Mouse (Mus musculus) midbrain, postnatal 0 days (tissue): ENCODE measurements around the gene Map4k2. TPM values are rescaled to one million over a fixed set of nuclear protein-coding genes. Genes with fewer than 3 reads are reported as not detected.

Source experiments
- ATAC-seq: fragments of 200-750 bp; cut with Nextera tagmentation; 2 replicates; pipeline ENCODE4 v1.8.0; 2017; ENCODE audit warnings: moderate number of reproducible peaks, mild to moderate bottlenecking, moderate TSS enrichment, moderate library complexity; ENCODE audit not compliant: low FRiP score
- DNase-seq: peaks from one replicate; pipeline ENCODE4 v3.0.0-alpha.2; 2015; ENCODE audit warnings: low spot score
- H3K27ac ChIP-seq: fragments of 300-500 bp; sonication (generic); 2 replicates; pipeline ENCODE4 v1.5.1; 2014; ENCODE audit warnings: low read depth, mild to moderate bottlenecking, low read length, mixed read lengths
- H3K27me3 ChIP-seq: fragments of 300-500 bp; sonication (generic); 2 replicates; pipeline ENCODE4 v1.6.1; 2014; ENCODE audit warnings: low read length, control low read depth, mixed read lengths; ENCODE audit not compliant: insufficient read depth
- H3K36me3 ChIP-seq: fragments of 300-500 bp; sonication (generic); 2 replicates; pipeline ENCODE4 v1.6.1; 2014; ENCODE audit warnings: low read length, control low read depth, mixed read lengths; ENCODE audit not compliant: insufficient read depth
- H3K4me1 ChIP-seq: fragments of 300-500 bp; sonication (generic); 2 replicates; pipeline ENCODE4 v1.6.1; 2014; ENCODE audit warnings: mild to moderate bottlenecking, control low read depth, antibody characterized with exemption, low read length, mixed read lengths; ENCODE audit not compliant: insufficient read depth
- H3K4me2 ChIP-seq: fragments of 300-500 bp; sonication (generic); 2 replicates; pipeline ENCODE4 v1.6.1; 2014; ENCODE audit warnings: low read depth, mild to moderate bottlenecking, low read length, mixed read lengths; ENCODE audit not compliant: poor library complexity, severe bottlenecking
- H3K4me3 ChIP-seq: fragments of 300-500 bp; sonication (generic); 2 replicates; pipeline ENCODE4 v1.5.1; 2014; ENCODE audit warnings: low read depth, mild to moderate bottlenecking, low read length, moderate library complexity
- H3K9ac ChIP-seq: fragments of 300-500 bp; sonication (generic); replicated peaks from 2 replicates; pipeline ENCODE4 v1.6.1; 2014; ENCODE audit warnings: mild to moderate bottlenecking, low read length, moderate library complexity, mixed read lengths; ENCODE audit not compliant: poor library complexity, severe bottlenecking
- H3K9me3 ChIP-seq: fragments of 300-500 bp; sonication (generic); 2 replicates; pipeline ENCODE4 v1.6.1; 2016; ENCODE audit warnings: low read length, control low read depth
- CTCF ChIP-seq: IDR thresholded peaks from 2 replicates; pipeline ENCODE4 v1.5.1; 2016; ENCODE audit warnings: antibody characterized with exemption, mild to moderate bottlenecking
- WGBS: fragments of 180-500 bp; shearing (Covaris S2); extraction: QIAGEN DNeasy Blood & Tissue Kit; methylation state at CpG from one replicate; pipeline ENCODE4 v1.1.7; 2014; 5-methylcytosine and 5-hydroxymethylcytosine counted together
- polyA plus RNA-seq: library from polyadenylated mRNA; unstranded; fragments of >200 nt; fragmentation: Nextera tagmentation; extraction: Ambion mirVana; gene quantifications from 2 replicates; pipeline ENCODE4 v1.2.1, GENCODE M21; 2015
- total RNA-seq: library from RNA; depleted of rRNA; stranded (reverse); fragments of >200 nt; gene quantifications from 2 replicates; pipeline ENCODE4 v1.2.3, GENCODE M21; 2014

Map4k2 gene
- total and polyA plus RNA-seq, 2 experiments from 2014 or later: 18.1 to 86.8 TPM

DNA sequence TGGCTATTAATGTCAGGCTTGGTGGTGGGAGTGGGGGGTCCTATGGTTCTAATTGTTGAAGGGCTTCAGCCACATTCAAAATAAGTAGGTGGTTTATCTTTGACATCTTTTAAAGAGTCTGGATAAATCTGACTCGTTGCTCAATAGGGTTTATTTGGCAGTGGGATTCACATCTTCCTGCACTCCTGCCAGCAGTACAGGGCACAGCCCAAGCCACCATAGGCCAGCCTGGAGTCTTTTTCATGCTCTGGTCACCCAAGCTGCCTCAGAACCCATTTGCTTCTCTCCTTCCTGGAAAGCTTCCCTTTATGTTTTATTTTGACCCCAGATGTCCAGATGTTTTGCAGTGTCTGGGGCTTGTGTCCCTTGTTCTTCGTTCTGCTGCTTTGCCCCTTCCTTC is 35.7 kb downstream of the Map4k2 start:
- WGBS: 74% methylated on average over 2 of the region's 2 CpGs
- TF ChIP-seq CTCF: no peak
- ATAC-seq (no peak), DNase-seq (no peak)
- Histone ChIP-seq H3K36me3 (peaks cover 63% of the 10 kb centered on the region), H3K9me3 (no peaks in the 10 kb centered on the region), H3K27ac (no peak overlapping the region), H3K27me3 (no peaks in the 10 kb centered on the region), H3K4me1 (no peaks in the 10 kb centered on the region), H3K4me2 (no peak overlapping the region), H3K4me3 (no peak overlapping the region), H3K9ac (no peak overlapping the region)

DNA sequence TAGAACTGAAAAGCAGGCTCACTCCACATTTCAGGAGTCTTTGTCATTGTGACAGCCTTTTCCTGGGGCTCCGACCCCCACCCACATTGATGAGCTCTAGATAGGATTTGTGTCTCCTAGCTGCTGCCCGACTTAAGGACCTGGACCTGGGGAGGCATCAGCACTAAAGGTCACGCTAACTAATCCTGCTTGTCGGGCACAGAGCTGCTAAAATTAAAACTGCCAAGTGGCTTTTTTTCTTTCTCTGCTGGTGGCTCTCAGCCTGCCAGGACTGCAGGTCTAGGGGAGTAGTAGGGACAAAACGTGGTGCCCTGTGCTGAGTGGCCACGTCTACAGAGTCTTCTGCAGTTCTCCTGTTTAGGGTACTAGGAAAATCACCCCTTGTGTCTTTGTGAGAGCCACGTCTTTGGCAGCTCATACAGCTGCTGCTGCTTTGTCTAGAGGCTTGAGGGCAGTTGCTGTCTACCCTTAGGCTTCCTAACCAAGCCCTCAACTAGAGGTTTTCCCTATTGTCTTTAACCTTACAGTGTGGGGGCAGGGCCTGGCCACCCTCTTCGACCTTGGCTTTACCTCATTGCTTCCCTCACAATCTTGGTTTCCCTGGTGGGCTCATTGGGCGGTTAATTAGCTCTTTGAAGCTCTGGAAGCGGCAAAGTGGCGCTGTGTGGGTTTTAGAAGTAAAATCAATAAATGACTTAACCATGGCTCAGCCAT is 36.5 kb downstream of the Map4k2 start:
- no peak overlapping the region for H3K4me3 ChIP-seq
- WGBS: 57% methylated on average over 11 of the region's 11 CpGs
- DNase-seq: no peak
- no peak for TF ChIP-seq CTCF
- no peak overlapping the region for H3K27ac ChIP-seq
- H3K27me3 ChIP-seq: no peaks in the 10 kb centered on the region
- no peak overlapping the region for H3K4me2 ChIP-seq
- peaks cover 55% of the 10 kb centered on the region for H3K36me3 ChIP-seq
- no peaks in the 10 kb centered on the region for H3K9me3 ChIP-seq
- ATAC-seq: no peak
- H3K9ac ChIP-seq: no peak overlapping the region
- no peaks in the 10 kb centered on the region for H3K4me1 ChIP-seq

DNA sequence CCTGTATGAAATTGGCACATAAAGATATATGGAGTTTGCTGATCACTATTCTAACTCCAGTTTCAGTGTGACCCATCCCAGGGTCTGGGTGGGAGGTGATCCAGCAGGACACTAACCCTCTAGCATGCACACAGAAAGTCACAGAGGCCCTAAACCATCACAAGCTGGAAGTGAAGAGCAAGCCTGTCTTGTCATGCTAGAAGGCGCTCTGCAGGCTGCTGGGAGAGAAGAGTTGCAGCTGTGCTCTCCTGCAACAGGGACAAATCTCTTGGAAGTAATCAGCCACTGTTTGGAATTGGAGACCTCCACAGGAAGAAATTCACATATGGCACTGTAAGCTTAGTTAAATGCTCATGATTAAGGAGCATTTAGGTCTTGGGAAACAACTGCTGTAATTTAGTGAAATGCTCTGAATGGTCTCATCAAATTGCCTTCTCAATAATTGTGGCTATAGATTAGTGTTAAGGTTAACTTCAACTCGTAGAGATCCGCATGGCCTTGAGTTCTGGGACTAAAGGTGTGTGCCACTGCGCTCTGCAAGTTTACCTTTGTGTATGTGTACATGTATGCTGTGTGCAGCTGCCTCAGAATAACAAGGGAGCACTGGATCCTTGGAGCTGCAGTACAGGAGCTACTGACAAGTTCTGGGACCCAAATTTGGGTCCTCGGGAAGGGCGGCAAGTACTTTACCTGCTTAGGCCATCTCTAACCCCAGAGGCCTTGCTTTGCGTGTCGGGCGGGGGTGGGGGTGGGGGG is 39.7 kb downstream of the Map4k2 start:
- Histone ChIP-seq H3K27me3 (no peaks in the 10 kb centered on the region), H3K4me2 (no peak overlapping the region), H3K9me3 (no peaks in the 10 kb centered on the region), H3K9ac (no peak overlapping the region), H3K36me3 (peaks cover 27% of the 10 kb centered on the region), H3K27ac (no peak overlapping the region), H3K4me1 (no peaks in the 10 kb centered on the region), H3K4me3 (no peak overlapping the region)
- DNase-seq (no peak), ATAC-seq (no peak)
- 94% methylated on average over 9 of the region's 9 CpGs for WGBS
- TF ChIP-seq CTCF: no peak

DNA sequence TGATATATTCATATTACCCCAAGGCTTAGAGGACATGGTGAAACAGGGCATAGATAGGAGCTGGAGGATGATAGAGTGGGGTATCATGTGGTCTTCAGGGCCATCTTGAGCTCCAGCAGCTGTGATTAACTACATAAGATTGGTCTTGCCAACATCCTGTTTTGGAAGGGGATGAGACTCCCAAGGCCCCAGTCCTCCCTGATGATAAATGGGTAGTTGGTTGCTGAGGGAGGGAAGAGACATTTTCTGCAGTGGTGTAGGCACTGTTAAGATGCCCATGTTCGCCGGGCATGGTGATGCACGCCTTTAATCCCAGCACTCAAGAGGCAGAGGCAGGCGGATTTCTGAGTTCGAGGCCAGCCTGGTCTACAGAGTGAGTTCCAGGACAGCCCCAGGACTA is 40.3 kb downstream of the Map4k2 start:
- Histone ChIP-seq H3K4me3 (no peak overlapping the region), H3K9me3 (no peaks in the 10 kb centered on the region), H3K4me2 (no peak overlapping the region), H3K27ac (no peak overlapping the region), H3K4me1 (no peaks in the 10 kb centered on the region), H3K9ac (no peak overlapping the region), H3K27me3 (no peaks in the 10 kb centered on the region), H3K36me3 (peaks cover 21% of the 10 kb centered on the region)
- DNase-seq (no peak), ATAC-seq (no peak)
- 99% methylated on average over 5 of the region's 5 CpGs for WGBS
- TF ChIP-seq CTCF: no peak

DNA sequence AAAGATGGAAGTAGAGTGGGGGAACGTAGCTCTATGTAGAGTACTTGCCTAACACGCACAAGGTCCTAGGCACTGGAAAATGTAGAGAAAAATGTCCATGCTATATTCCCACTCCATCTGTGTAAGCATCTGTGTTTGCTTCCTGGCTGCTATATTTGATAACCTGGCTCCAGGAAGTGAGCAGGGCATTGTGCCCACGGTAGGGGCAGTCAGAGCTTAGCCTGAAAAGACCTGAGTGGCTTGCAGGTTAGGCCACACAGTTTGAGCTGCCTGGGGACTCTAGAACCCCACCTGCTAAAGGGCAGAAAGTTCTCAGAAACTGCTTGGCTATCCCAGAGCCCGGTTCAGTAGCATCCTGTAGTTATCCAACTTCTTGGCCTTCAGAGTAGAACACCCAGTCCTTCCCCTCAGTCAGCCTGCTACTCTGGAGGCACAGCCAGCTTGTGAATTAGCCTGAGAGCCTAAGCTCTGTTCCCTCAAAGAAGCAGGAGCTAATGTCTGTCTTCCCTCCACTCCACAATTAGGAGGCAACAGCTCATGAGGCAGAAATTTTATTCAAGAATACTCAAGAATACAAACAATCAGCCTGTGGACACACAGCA is 41.5 kb downstream of the Map4k2 start:
- no peak for TF ChIP-seq CTCF
- no peaks in the 10 kb centered on the region for H3K27me3 ChIP-seq
- H3K4me2 ChIP-seq: no peak overlapping the region
- H3K9me3 ChIP-seq: no peaks in the 10 kb centered on the region
- no peak overlapping the region for H3K4me3 ChIP-seq
- H3K36me3 ChIP-seq: peaks cover 11% of the 10 kb centered on the region
- H3K9ac ChIP-seq: no peak overlapping the region
- DNase-seq (no peak), ATAC-seq (no peak)
- WGBS: 88% methylated on average over 4 of the region's 4 CpGs
- H3K27ac ChIP-seq: no peak overlapping the region
- H3K4me1 ChIP-seq: no peaks in the 10 kb centered on the region

DNA sequence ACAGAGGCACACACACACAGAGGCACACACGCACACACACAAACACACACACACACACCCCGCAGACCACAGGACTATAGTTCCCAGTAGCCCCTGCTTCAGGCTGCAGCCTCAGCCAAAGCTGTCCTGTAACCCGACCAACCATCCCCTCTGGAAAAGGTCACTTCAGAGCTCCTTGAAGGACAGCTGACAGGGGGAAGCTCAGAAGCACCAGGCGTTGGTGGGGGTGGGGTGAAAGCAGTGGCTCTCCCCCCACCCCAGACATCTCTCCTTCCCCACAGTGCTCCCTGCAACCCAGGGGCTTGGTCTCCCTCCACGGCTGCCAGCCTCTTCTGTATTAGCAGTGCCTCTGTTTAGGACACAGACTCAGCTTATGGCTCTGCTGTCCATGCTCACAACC is 42.5 kb downstream of the Map4k2 start:
- DNase-seq (no peak), ATAC-seq (no peak)
- Histone ChIP-seq H3K4me1 (no peaks in the 10 kb centered on the region), H3K4me2 (no peak overlapping the region), H3K4me3 (no peak overlapping the region), H3K36me3 (peaks cover 4% of the 10 kb centered on the region; the same call in 1 of the 2 replicates), H3K27me3 (no peaks in the 10 kb centered on the region), H3K9ac (no peak overlapping the region), H3K27ac (no peak overlapping the region), H3K9me3 (no peaks in the 10 kb centered on the region)
- 45% methylated on average over 5 of the region's 5 CpGs for WGBS
- no peak for TF ChIP-seq CTCF
